In the genomic region with DNA sequence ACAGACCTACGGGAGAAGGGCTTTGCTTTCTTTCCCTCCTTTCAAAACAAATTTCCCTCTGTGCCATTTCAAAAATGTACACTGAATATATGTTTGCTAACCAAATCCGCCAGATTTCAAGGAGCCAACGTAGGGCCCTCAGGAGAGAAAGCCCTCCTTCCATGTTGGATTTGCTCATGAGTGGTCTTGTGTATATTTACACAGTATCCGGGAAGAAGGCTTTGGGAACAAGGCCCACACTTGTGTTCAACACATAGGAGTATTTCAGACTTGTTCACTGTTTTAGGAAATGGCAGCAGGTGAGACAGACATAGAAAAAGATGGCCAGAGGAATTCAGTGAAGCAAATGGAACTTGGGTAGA, we compare ENCODE assay signal across 20 mouse cellular contexts. TPM values are rescaled to one million over a fixed set of nuclear protein-coding genes. Genes with fewer than 3 reads are reported as not detected.
DNase-seq lines count a peak whose midpoint lies in the region; ATAC-seq and TF ChIP-seq lines count a peak whose summit lies in the region.
"Had no signal": no experiment of that assay in that cellular context is flagged by ENCODE, and none has a peak within 500 bp of the region (broad histone marks: within the 10 kb centered on the region; RNA-seq: fewer than 3 reads in every experiment).

No protein-coding gene starts in this region.

- ATAC-seq in embryonic facial prominence, embryonic 14.5 days (ENCODE audit: low read depth) = no peak
- ATAC-seq in hindbrain, embryonic 15.5 days (ENCODE audit: low FRiP score, low read depth) = no peak
- ATAC-seq in limb, embryonic 15.5 days (ENCODE audit: insufficient number of reproducible peaks, low FRiP score, low TSS enrichment, low read depth) = peak; percentile 46; the same call in 1 of the 2 replicates
- peak; percentile 57 for ATAC-seq in lung, postnatal 0 days
- ATAC-seq: CD4-positive, CD25-positive, alpha-beta regulatory T cell, adult 4 months; inflammation-experienced regulatory T-cells, adult 6 months had no signal

- H3K27ac ChIP-seq in embryonic facial prominence, embryonic 14.5 days (replicated peaks; ENCODE audit: low read depth, low read length) = peak overlapping the region; percentile 8
- no peak overlapping the region for H3K27ac ChIP-seq in embryonic facial prominence, embryonic 10.5 days (replicated peaks)
- peak overlapping the region; percentile 30 for H3K27ac ChIP-seq in hindbrain, embryonic 15.5 days (replicated peaks)
- H3K27ac ChIP-seq in hindbrain, embryonic 10.5 days = no peak overlapping the region
- H3K27ac ChIP-seq in limb, embryonic 15.5 days = peak overlapping the region; percentile 69
- no peak overlapping the region for H3K27ac ChIP-seq in limb, embryonic 10.5 days
- no peak overlapping the region for H3K27ac ChIP-seq in lung, postnatal 0 days (ENCODE audit: low read length)
- H3K27ac ChIP-seq: gastrocnemius, adult 2 months; hindbrain, embryonic 13.5 days had no signal

- H3K4me1 ChIP-seq in embryonic facial prominence, embryonic 14.5 days (ENCODE audit: control insufficient read depth, insufficient read depth, low read length) = no peaks in the 10 kb centered on the region
- 0 out of 2 replicates have a peak, but pooled peaks cover 3% of the 10 kb centered on the region for H3K4me1 ChIP-seq in embryonic facial prominence, embryonic 10.5 days
- no peaks in the 10 kb centered on the region; the same call in 1 of the 2 replicates for H3K4me1 ChIP-seq in hindbrain, embryonic 15.5 days (replicated peaks)
- no peaks in the 10 kb centered on the region for H3K4me1 ChIP-seq in hindbrain, embryonic 10.5 days (replicated peaks)
- peaks cover 7% of the 10 kb centered on the region for H3K4me1 ChIP-seq in limb, embryonic 15.5 days
- H3K4me1 ChIP-seq in limb, embryonic 10.5 days = no peaks in the 10 kb centered on the region; the same call in 1 of the 2 replicates
- H3K4me1 ChIP-seq in lung, postnatal 0 days (ENCODE audit: insufficient read depth, low read depth, low read length) = no peaks in the 10 kb centered on the region
- H3K4me1 ChIP-seq: heart, embryonic 12.5 days had no signal

- H3K27me3 ChIP-seq in embryonic facial prominence, embryonic 14.5 days (replicated peaks; ENCODE audit: control insufficient read depth, insufficient read depth, low read length) = no peaks in the 10 kb centered on the region
- H3K27me3 ChIP-seq in embryonic facial prominence, embryonic 10.5 days (replicated peaks; ENCODE audit: low read depth, poor library complexity, severe bottlenecking) = no peaks in the 10 kb centered on the region
- no peaks in the 10 kb centered on the region for H3K27me3 ChIP-seq in hindbrain, embryonic 15.5 days
- no peaks in the 10 kb centered on the region for H3K27me3 ChIP-seq in hindbrain, embryonic 10.5 days (ENCODE audit: insufficient read depth, poor library complexity, severe bottlenecking)
- no peaks in the 10 kb centered on the region for H3K27me3 ChIP-seq in limb, embryonic 15.5 days
- no peaks in the 10 kb centered on the region for H3K27me3 ChIP-seq in limb, embryonic 10.5 days (ENCODE audit: low read depth, poor library complexity, severe bottlenecking)
- no peaks in the 10 kb centered on the region for H3K27me3 ChIP-seq in lung, postnatal 0 days (replicated peaks; ENCODE audit: insufficient read depth, low read length)
- H3K27me3 ChIP-seq: heart, embryonic 12.5 days; hindbrain, embryonic 13.5 days had no signal

- H3K4me2 ChIP-seq in embryonic facial prominence, embryonic 14.5 days (ENCODE audit: low read depth, low read length) = no peak overlapping the region
- H3K4me2 ChIP-seq in hindbrain, embryonic 15.5 days = no peak overlapping the region
- H3K4me2 ChIP-seq in limb, embryonic 15.5 days = no peak overlapping the region
- no peak overlapping the region for H3K4me2 ChIP-seq in lung, postnatal 0 days (replicated peaks; ENCODE audit: low read depth, low read length)
- H3K4me2 ChIP-seq: heart, embryonic 12.5 days; hindbrain, embryonic 13.5 days had no signal

- no peak for DNase-seq in embryonic facial prominence, embryonic 14.5 days (ENCODE audit: low spot score)
- no peak for DNase-seq in embryonic facial prominence, embryonic 10.5 days (ENCODE audit: low spot score)
- no peak for DNase-seq in hindbrain, embryonic 10.5 days (ENCODE audit: low spot score)
- no peak for DNase-seq in limb, embryonic 10.5 days (ENCODE audit: low spot score)
- DNase-seq in lung, postnatal 0 days (ENCODE audit: low spot score) = peak; percentile 31
- no peak for DNase-seq in lung, postnatal 36 days
- DNase-seq: adrenal gland, adult 8-10 months; adrenal gland, postnatal 36 days; B cell, adult 2 months; cerebellum, adult 2 months; gastrocnemius, adult 2 months; gastrocnemius, postnatal 25 days had no signal

- no peaks in the 10 kb centered on the region for H3K36me3 ChIP-seq in embryonic facial prominence, embryonic 14.5 days (ENCODE audit: control insufficient read depth, insufficient read depth, low read length)
- no peaks in the 10 kb centered on the region for H3K36me3 ChIP-seq in embryonic facial prominence, embryonic 10.5 days (replicated peaks)
- H3K36me3 ChIP-seq in hindbrain, embryonic 15.5 days = no peaks in the 10 kb centered on the region
- no peaks in the 10 kb centered on the region for H3K36me3 ChIP-seq in hindbrain, embryonic 10.5 days
- H3K36me3 ChIP-seq in limb, embryonic 15.5 days = no peaks in the 10 kb centered on the region
- no peaks in the 10 kb centered on the region for H3K36me3 ChIP-seq in limb, embryonic 10.5 days
- no peaks in the 10 kb centered on the region for H3K36me3 ChIP-seq in lung, postnatal 0 days (ENCODE audit: insufficient read depth, low read length)
- H3K36me3 ChIP-seq: G1E; heart, embryonic 12.5 days; hindbrain, embryonic 13.5 days had no signal

- 70% methylated on average over 4 of the region's 4 CpGs for WGBS in embryonic facial prominence, embryonic 14.5 days
- WGBS in embryonic facial prominence, embryonic 10.5 days = 84% methylated on average over 4 of the region's 4 CpGs
- 79% methylated on average over 4 of the region's 4 CpGs for WGBS in hindbrain, embryonic 15.5 days
- WGBS in hindbrain, embryonic 10.5 days = 82% methylated on average over 4 of the region's 4 CpGs
- WGBS in limb, embryonic 15.5 days = 73% methylated on average over 4 of the region's 4 CpGs
- 86% methylated on average over 4 of the region's 4 CpGs for WGBS in limb, embryonic 10.5 days
- 51% methylated on average over 4 of the region's 4 CpGs for WGBS in lung, postnatal 0 days

- no peak for TF ChIP-seq EP300 in lung, postnatal 0 days (IDR thresholded peaks at IDR 0.05)

- H3K4me3 ChIP-seq in embryonic facial prominence, embryonic 14.5 days (ENCODE audit: low read depth, low read length) = no peak overlapping the region
- H3K4me3 ChIP-seq in embryonic facial prominence, embryonic 10.5 days = no peak overlapping the region
- no peak overlapping the region for H3K4me3 ChIP-seq in hindbrain, embryonic 15.5 days
- H3K4me3 ChIP-seq in hindbrain, embryonic 10.5 days = no peak overlapping the region
- no peak overlapping the region for H3K4me3 ChIP-seq in limb, embryonic 15.5 days
- no peak overlapping the region for H3K4me3 ChIP-seq in limb, embryonic 10.5 days
- no peak overlapping the region for H3K4me3 ChIP-seq in lung, postnatal 0 days (ENCODE audit: low read depth, low read length)
- H3K4me3 ChIP-seq: gastrocnemius, adult 2 months; heart, embryonic 12.5 days; hindbrain, embryonic 13.5 days had no signal

- no peak for TF ChIP-seq CTCF in lung, postnatal 0 days (IDR thresholded peaks at IDR 0.05)

- no peaks in the 10 kb centered on the region for H3K9me3 ChIP-seq in embryonic facial prominence, embryonic 14.5 days (ENCODE audit: control insufficient read depth, low read length)
- H3K9me3 ChIP-seq in embryonic facial prominence, embryonic 10.5 days = no peaks in the 10 kb centered on the region
- H3K9me3 ChIP-seq in hindbrain, embryonic 15.5 days = no peaks in the 10 kb centered on the region
- no peaks in the 10 kb centered on the region for H3K9me3 ChIP-seq in hindbrain, embryonic 10.5 days
- no peaks in the 10 kb centered on the region for H3K9me3 ChIP-seq in limb, embryonic 15.5 days
- no peaks in the 10 kb centered on the region for H3K9me3 ChIP-seq in limb, embryonic 10.5 days (replicated peaks)
- H3K9me3 ChIP-seq in lung, postnatal 0 days (ENCODE audit: low read length) = no peaks in the 10 kb centered on the region
- H3K9me3 ChIP-seq: G1E; heart, embryonic 12.5 days; hindbrain, embryonic 13.5 days had no signal

- H3K9ac ChIP-seq in embryonic facial prominence, embryonic 14.5 days (ENCODE audit: low read depth, low read length) = no peak overlapping the region
- no peak overlapping the region for H3K9ac ChIP-seq in hindbrain, embryonic 15.5 days
- no peak overlapping the region for H3K9ac ChIP-seq in limb, embryonic 15.5 days
- no peak overlapping the region for H3K9ac ChIP-seq in lung, postnatal 0 days (replicated peaks; ENCODE audit: low read depth)
- H3K9ac ChIP-seq: heart, embryonic 12.5 days; hindbrain, embryonic 13.5 days had no signal

RNA-seq across cellular contexts. Expression of gene Ccn6, which starts 21.9 kb away (rescaled TPM):
- polyA plus RNA-seq in embryonic facial prominence, embryonic 14.5 days (2014; fragmentation: Nextera tagmentation; extraction: Ambion mirVana) = 0.56 and 1.2 TPM in 2 replicates
- polyA plus RNA-seq in embryonic facial prominence, embryonic 10.5 days (2016; fragmentation: Nextera tagmentation; extraction: Ambion mirVana) = 0.24 and 0.36 TPM in 2 replicates
- polyA plus RNA-seq in hindbrain, embryonic 15.5 days (2015; fragmentation: Nextera tagmentation; extraction: Ambion mirVana) = 0.36 and 0.43 TPM in 2 replicates
- polyA plus RNA-seq in hindbrain, embryonic 10.5 days (2016; fragmentation: Nextera tagmentation; extraction: Ambion mirVana) = 0.24 and 0.50 TPM in 2 replicates
- 0.67 and 1.2 TPM in 2 replicates for polyA plus RNA-seq in limb, embryonic 15.5 days (2015; fragmentation: Nextera tagmentation; extraction: Ambion mirVana)
- 0.26 and 0.51 TPM in 2 replicates for polyA plus RNA-seq in limb, embryonic 10.5 days (2016; fragmentation: Nextera tagmentation; extraction: Ambion mirVana)
- 0.10 TPM in 1 of 2 replicates, not detected in the other for polyA plus RNA-seq in lung, postnatal 0 days (2015; fragmentation: Nextera tagmentation; extraction: Ambion mirVana)
- polyA plus RNA-seq: CD4-positive, CD25-positive, alpha-beta regulatory T cell, adult 4 months; embryonic facial prominence, embryonic 11.5 days; G1E; heart, embryonic 12.5 days had no signal

RNA-seq across cellular contexts. Expression of gene Tube1, which starts 51.8 kb away (rescaled TPM):
- polyA plus RNA-seq in embryonic facial prominence, embryonic 14.5 days (2014; fragmentation: Nextera tagmentation; extraction: Ambion mirVana) = 12.5 and 13.8 TPM in 2 replicates
- 24.7 and 25.5 TPM in 2 replicates for polyA plus RNA-seq in embryonic facial prominence, embryonic 10.5 days (2016; fragmentation: Nextera tagmentation; extraction: Ambion mirVana)
- 6.6 and 8.6 TPM in 2 replicates for polyA plus RNA-seq in hindbrain, embryonic 15.5 days (2015; fragmentation: Nextera tagmentation; extraction: Ambion mirVana)
- polyA plus RNA-seq in hindbrain, embryonic 10.5 days (2016; fragmentation: Nextera tagmentation; extraction: Ambion mirVana) = 22.0 and 27.1 TPM in 2 replicates
- polyA plus RNA-seq in limb, embryonic 15.5 days (2015; fragmentation: Nextera tagmentation; extraction: Ambion mirVana) = 12.6 and 13.7 TPM in 2 replicates
- polyA plus RNA-seq in limb, embryonic 10.5 days (2016; fragmentation: Nextera tagmentation; extraction: Ambion mirVana) = 25.8 and 26.1 TPM in 2 replicates
- polyA plus RNA-seq in lung, postnatal 0 days (2015; fragmentation: Nextera tagmentation; extraction: Ambion mirVana) = 1.7 and 1.8 TPM in 2 replicates

RNA-seq across cellular contexts. Expression of gene Fam229b, which starts 51.8 kb away (rescaled TPM):
- polyA plus RNA-seq in embryonic facial prominence, embryonic 14.5 days (2014; fragmentation: Nextera tagmentation; extraction: Ambion mirVana) = 12.4 and 16.9 TPM in 2 replicates
- polyA plus RNA-seq in embryonic facial prominence, embryonic 10.5 days (2016; fragmentation: Nextera tagmentation; extraction: Ambion mirVana) = 10.8 and 12.2 TPM in 2 replicates
- polyA plus RNA-seq in hindbrain, embryonic 15.5 days (2015; fragmentation: Nextera tagmentation; extraction: Ambion mirVana) = 28.0 and 33.6 TPM in 2 replicates
- polyA plus RNA-seq in hindbrain, embryonic 10.5 days (2016; fragmentation: Nextera tagmentation; extraction: Ambion mirVana) = 12.6 and 18.0 TPM in 2 replicates
- polyA plus RNA-seq in limb, embryonic 15.5 days (2015; fragmentation: Nextera tagmentation; extraction: Ambion mirVana) = 7.8 and 9.9 TPM in 2 replicates
- polyA plus RNA-seq in limb, embryonic 10.5 days (2016; fragmentation: Nextera tagmentation; extraction: Ambion mirVana) = 8.3 and 8.5 TPM in 2 replicates
- polyA plus RNA-seq in lung, postnatal 0 days (2015; fragmentation: Nextera tagmentation; extraction: Ambion mirVana) = 9.0 and 10.2 TPM in 2 replicates

Comparison
In these comparisons a context has a peak if more than half of its experiments do, and no peak if none do; other contexts are left out.
1. H3K27ac ChIP-seq: peak in embryonic facial prominence, embryonic 14.5 days (single experiment), hindbrain, embryonic 15.5 days (single experiment) and limb, embryonic 15.5 days (single experiment); none in embryonic facial prominence, embryonic 10.5 days (single experiment), hindbrain, embryonic 10.5 days (single experiment), limb, embryonic 10.5 days (single experiment) and lung, postnatal 0 days (single experiment).
2. ATAC-seq: peak in limb, embryonic 15.5 days (single experiment) and lung, postnatal 0 days (single experiment); none in embryonic facial prominence, embryonic 14.5 days (single experiment) and hindbrain, embryonic 15.5 days (single experiment).